Mouse (Mus musculus) lung, postnatal 0 days (tissue): Measurements from ENCODE around the gene Gtdc1.

Experiments used
- CTCF ChIP-seq: IDR thresholded peaks from 2 replicates; pipeline ENCODE4 v1.5.1; 2016; ENCODE audit warnings: antibody characterized with exemption, mild to moderate bottlenecking
- EP300 ChIP-seq: IDR thresholded peaks from 2 replicates; pipeline ENCODE4 v1.6.1; 2016; ENCODE audit warnings: antibody characterized with exemption, mild to moderate bottlenecking, control low read depth

DNA sequence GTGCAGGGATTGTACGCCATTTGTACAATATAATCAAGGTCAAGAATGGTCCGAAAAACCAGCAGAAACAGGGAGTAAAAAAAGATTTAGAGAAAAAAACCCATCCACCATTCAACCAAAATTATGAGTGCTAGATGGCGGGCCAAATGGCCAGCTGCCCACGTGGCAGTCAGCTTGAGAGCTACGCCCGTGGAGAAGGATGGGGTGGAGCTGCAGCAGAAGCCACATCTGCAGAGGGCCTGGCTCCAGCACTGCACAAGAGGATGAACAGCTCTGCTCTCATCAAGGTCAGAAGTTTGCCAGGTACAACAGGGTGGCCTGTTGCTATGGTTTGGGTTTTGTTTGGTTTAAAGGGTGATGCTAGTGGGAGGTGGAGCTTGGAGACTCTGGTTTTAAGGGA, 281.1 kb downstream of the Gtdc1 start:
- TF ChIP-seq CTCF (no peak), EP300 (no peak)
